Comparison of ENCODE assay signal across 11 mouse cellular contexts in genomic region chr4:153806180-153806692, GRCm38 (mm10).
DNase-seq lines count a peak whose midpoint lies in the region; ATAC-seq and TF ChIP-seq lines count a peak whose summit lies in the region.
"Had no signal": no experiment of that assay in that cellular context is flagged by ENCODE, and none has a peak within 500 bp of the region (broad histone marks: within the 10 kb centered on the region; RNA-seq: fewer than 3 reads in every experiment).

No protein-coding gene starts in this region.

- peak; percentile 62 for DNase-seq in intestine, embryonic 14.5 days (ENCODE audit: low spot score)
- peak; percentile 46 for DNase-seq in brain, embryonic 18.5 days (ENCODE audit: low read depth, low spot score)
- DNase-seq in frontal cortex, postnatal 36 days (ENCODE audit: low spot score in 2 of 2), result peak; percentile 3 to 13
- DNase-seq in neural tube, embryonic 11.5 days (ENCODE audit: low spot score), result peak; percentile 63
- DNase-seq in adrenal gland, adult (ENCODE audit: inconsistent age in 2 of 2, low spot score in 1 of 2), result no peak
- no peak for DNase-seq in ovary, adult 18-20 months (ENCODE audit: low spot score)
- no peak for DNase-seq in urinary bladder, postnatal 4 days (ENCODE audit: low spot score in 2 of 2)
- DNase-seq: adrenal gland, postnatal 14 days; heart, postnatal 14 days had no signal

- no peak overlapping the region for H3K27ac ChIP-seq in intestine, embryonic 14.5 days (ENCODE audit: low read depth)
- no peak overlapping the region for H3K27ac ChIP-seq in intestine, postnatal 0 days (ENCODE audit: low read depth, low read length)
- peak overlapping the region; percentile 46; the same call in 1 of the 2 replicates for H3K27ac ChIP-seq in neural tube, embryonic 11.5 days (ENCODE audit: low read depth, low read length)

- no peak overlapping the region for H3K4me3 ChIP-seq in intestine, embryonic 14.5 days (ENCODE audit: low read depth, low read length)
- no peak overlapping the region for H3K4me3 ChIP-seq in intestine, postnatal 0 days (ENCODE audit: low read depth, low read length)
- no peak overlapping the region for H3K4me3 ChIP-seq in neural tube, embryonic 11.5 days (ENCODE audit: low read depth, low read length)
- H3K4me3 ChIP-seq: erythroblast, embryonic 14.5 days had no signal

- H3K9me3 ChIP-seq in intestine, embryonic 14.5 days (ENCODE audit: control insufficient read depth, low read length), result no peaks in the 10 kb centered on the region
- H3K9me3 ChIP-seq in intestine, postnatal 0 days (ENCODE audit: control insufficient read depth), result no peaks in the 10 kb centered on the region
- H3K9me3 ChIP-seq in neural tube, embryonic 11.5 days (ENCODE audit: control insufficient read depth, low read length), result no peaks in the 10 kb centered on the region

- 6% methylated on average over 10 of the region's 10 CpGs for WGBS in intestine, embryonic 14.5 days
- WGBS in intestine, postnatal 0 days, result 3% methylated on average over 10 of the region's 10 CpGs
- 6% methylated on average over 10 of the region's 10 CpGs for WGBS in neural tube, embryonic 11.5 days

- H3K9ac ChIP-seq in intestine, embryonic 14.5 days (ENCODE audit: low read length), result no peak overlapping the region
- no peak overlapping the region for H3K9ac ChIP-seq in intestine, postnatal 0 days (ENCODE audit: low read depth, low read length)
- H3K9ac ChIP-seq in neural tube, embryonic 11.5 days (ENCODE audit: low read length), result peak overlapping the region; percentile 14; the same call in 1 of the 2 replicates

- 0 out of 2 replicates have a peak, but pooled peaks cover 4% of the 10 kb centered on the region for H3K27me3 ChIP-seq in intestine, embryonic 14.5 days (replicated peaks; ENCODE audit: control insufficient read depth, insufficient read depth, low read length)
- H3K27me3 ChIP-seq in intestine, postnatal 0 days (replicated peaks; ENCODE audit: control insufficient read depth, insufficient read depth, low read length), result no peaks in the 10 kb centered on the region
- no peaks in the 10 kb centered on the region for H3K27me3 ChIP-seq in neural tube, embryonic 11.5 days (ENCODE audit: control insufficient read depth, insufficient read depth, low read length)

- H3K4me1 ChIP-seq in intestine, embryonic 14.5 days (replicated peaks; ENCODE audit: control insufficient read depth, insufficient read depth, low read length), result no peaks in the 10 kb centered on the region
- no peaks in the 10 kb centered on the region for H3K4me1 ChIP-seq in intestine, postnatal 0 days (replicated peaks; ENCODE audit: control insufficient read depth, insufficient read depth, low read length)
- peaks cover 10% of the 10 kb centered on the region for H3K4me1 ChIP-seq in neural tube, embryonic 11.5 days (ENCODE audit: control insufficient read depth, insufficient read depth, low read length)

- H3K4me2 ChIP-seq in intestine, embryonic 14.5 days (ENCODE audit: low read length), result peak overlapping the region; percentile 16; the same call in 1 of the 2 replicates
- H3K4me2 ChIP-seq in intestine, postnatal 0 days (replicated peaks; ENCODE audit: low read depth), result no peak overlapping the region
- H3K4me2 ChIP-seq in neural tube, embryonic 11.5 days (ENCODE audit: low read depth), result peak overlapping the region; percentile 28

- H3K36me3 ChIP-seq in intestine, embryonic 14.5 days (ENCODE audit: control insufficient read depth, insufficient read depth, low read length), result no peaks in the 10 kb centered on the region
- no peaks in the 10 kb centered on the region for H3K36me3 ChIP-seq in intestine, postnatal 0 days (ENCODE audit: control insufficient read depth, insufficient read depth)
- H3K36me3 ChIP-seq in neural tube, embryonic 11.5 days (ENCODE audit: control insufficient read depth, insufficient read depth, low read length), result no peaks in the 10 kb centered on the region

- peak; percentile 87 for ATAC-seq in intestine, embryonic 14.5 days (replicated peaks; ENCODE audit: low FRiP score, low TSS enrichment, low read depth)
- ATAC-seq in intestine, postnatal 0 days, result no peak
- peak; percentile 59 for ATAC-seq in neural tube, embryonic 11.5 days (ENCODE audit: insufficient read depth, low FRiP score, low TSS enrichment)

- no peak for TF ChIP-seq CTCF in intestine, postnatal 0 days (IDR thresholded peaks at IDR 0.05; ENCODE audit: low read depth)

Comparison
In these comparisons a context has a peak if more than half of its experiments do, and no peak if none do; other contexts are left out.
1. DNase-seq: peak in intestine, embryonic 14.5 days (single experiment), brain, embryonic 18.5 days (single experiment), frontal cortex, postnatal 36 days (2 of 2) and neural tube, embryonic 11.5 days (single experiment); none in adrenal gland, adult (0 of 2), ovary, adult 18-20 months (single experiment) and urinary bladder, postnatal 4 days (0 of 2).